Mouse (Mus musculus): Measurements from ENCODE around the gene Klhl8.

Gene Klhl8

GRCm38 (mm10) chr5:103852756-103853549 lies 58.1 kb downstream of the Klhl8 start:
- no peak for ATAC-seq (ENCODE audit: insufficient number of reproducible peaks, low FRiP score, low TSS enrichment)

DNA sequence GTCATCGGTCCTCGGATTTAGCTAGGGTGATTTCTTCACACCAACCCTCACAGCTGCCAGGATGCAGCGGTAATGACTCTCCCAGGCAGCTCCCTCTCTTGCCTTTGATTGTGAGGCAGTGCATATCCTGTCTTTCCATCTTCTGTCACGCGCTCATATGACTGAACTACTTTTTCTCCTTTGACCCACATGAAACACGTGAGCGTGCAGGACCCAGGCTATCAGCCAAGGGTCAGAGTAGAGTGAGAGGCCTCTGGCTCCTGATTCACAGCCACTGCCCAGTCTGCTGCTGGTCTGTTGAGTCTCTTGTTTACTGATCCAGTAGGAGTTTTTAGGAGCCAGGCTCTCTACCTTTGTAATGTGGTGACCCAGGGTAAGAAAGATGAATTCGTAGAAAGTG lies 62.5 kb downstream of the Klhl8 start:
- ATAC-seq (ENCODE audit: insufficient number of reproducible peaks, low FRiP score, low TSS enrichment), result no peak

DNA sequence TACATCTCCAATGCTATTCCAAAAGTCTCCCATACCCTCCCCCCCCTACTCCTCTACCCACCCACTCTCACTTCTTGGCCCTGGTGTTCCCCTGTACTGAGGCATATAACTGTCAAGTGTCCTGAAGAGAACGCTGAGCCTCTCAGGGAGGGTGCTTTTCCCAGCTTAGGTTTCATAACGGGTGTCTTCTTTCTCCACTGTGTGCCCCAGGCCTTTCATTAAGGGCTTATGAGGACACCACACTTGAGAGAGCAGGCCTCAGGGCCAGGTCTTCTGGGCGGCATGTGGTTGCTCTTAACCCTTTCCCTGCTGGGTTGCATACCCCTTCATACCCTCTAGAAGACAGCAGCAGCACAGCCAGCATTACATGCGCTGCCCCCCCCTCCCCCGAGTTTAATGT lies 64.5 kb downstream of the Klhl8 start:
- ATAC-seq (ENCODE audit: insufficient number of reproducible peaks, low FRiP score, low TSS enrichment), result no peak

DNA sequence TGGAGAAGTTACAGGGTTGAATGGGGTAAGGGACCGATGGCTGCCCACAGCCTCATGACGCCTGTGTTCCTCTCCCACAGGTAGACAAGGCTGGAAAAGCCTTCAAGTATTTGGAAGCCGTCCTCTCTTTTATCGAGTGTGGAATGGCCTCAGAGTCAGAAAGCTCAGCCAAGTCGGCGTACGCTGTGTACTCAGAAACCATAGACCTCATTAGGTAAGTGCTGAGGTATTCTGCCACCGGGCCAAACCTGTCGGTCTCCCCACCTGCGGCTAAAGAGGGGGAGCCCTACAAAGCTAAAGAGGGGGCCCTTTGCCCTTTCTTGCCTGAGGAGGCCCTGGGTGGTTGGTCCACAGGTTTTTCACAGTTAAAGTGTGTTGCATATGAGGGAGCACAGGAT lies 64.9 kb downstream of the Klhl8 start:
- no peak for ATAC-seq (ENCODE audit: insufficient number of reproducible peaks, low FRiP score, low TSS enrichment)

- ATAC-seq (ENCODE audit: insufficient number of reproducible peaks, low FRiP score, low TSS enrichment), result no peak
These were observed 65.5 kb downstream of the Klhl8 start for GRCm38 (mm10) chr5:103845418-103846153.

GRCm38 (mm10) chr5:103843938-103844337 lies 67.1 kb downstream of the Klhl8 start:
- ATAC-seq (ENCODE audit: insufficient number of reproducible peaks, low FRiP score, low TSS enrichment), result no peak

GRCm38 (mm10) chr5:103839265-103839626 lies 71.8 kb downstream of the Klhl8 start:
- no peak for ATAC-seq (ENCODE audit: insufficient number of reproducible peaks, low FRiP score, low TSS enrichment)

DNA sequence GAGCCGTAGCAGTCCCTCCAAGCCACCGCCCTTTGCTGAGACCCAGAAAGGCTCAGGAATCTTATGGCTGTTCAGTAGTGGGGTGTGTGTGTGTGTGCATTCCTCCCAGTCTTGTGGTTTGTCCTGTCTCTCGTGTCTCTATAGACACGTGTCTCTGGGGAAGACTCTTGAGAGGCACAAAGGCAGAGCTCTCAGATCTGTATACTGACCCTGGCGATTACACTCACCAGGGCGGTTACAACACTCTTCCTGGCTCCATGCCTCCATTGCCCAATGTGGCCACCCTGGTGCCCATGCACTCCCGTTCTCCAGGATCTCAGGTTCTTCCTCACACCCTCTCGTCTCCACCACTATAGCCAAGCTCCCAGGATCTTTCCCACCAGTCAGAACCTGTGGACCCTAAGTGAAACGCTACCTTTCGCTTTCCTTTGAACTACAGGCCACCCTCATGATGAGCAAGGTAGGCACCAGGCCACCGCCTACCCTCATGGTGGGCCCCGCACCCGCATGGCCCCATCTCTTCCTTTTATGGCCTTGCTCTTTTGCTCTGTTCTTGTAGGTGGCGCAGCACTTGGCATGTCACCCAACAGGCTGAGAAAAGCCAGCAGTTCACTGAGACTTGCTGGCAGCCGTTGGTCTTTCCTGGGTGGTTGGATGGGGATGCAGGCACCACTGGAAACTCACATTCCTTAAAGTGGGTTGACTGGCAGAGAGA lies 72.4 kb downstream of the Klhl8 start:
- ATAC-seq (ENCODE audit: insufficient number of reproducible peaks, low FRiP score, low TSS enrichment), result no peak

DNA sequence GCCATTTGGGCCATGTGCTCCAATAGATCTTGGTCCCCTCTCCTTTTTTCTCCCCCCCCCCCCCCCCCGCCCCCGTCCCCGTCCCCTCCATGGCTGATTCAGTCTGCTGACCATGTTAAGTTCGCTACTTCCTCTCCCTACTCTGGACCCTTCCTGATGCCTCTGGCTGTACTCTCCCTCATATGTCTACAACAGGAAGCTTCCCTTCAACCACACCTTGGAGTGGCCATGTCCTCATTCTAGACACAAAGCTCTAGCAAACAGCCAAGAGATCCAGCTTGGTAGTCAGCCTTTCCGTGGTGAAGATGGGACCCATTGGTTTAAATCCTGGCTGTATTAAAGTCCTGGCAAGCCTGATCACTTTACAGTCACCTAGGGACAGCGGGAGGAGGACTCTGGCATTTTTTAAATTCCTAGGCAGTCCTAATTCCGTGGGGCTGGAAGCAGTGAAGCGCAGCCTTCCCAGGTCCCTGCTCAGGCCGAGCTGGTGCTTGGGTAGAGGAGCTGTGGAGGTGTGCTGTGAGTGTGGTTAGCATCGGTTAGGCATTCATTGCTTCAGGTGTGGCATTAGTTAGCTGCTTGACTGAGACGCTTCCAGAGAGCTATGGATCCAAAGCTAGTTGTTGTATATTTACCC lies 74.8 kb downstream of the Klhl8 start:
- no peak for ATAC-seq (ENCODE audit: insufficient number of reproducible peaks, low FRiP score, low TSS enrichment)

GRCm38 (mm10) chr5:103835471-103836147 lies 75.5 kb downstream of the Klhl8 start:
- ATAC-seq (ENCODE audit: insufficient number of reproducible peaks, low FRiP score, low TSS enrichment), result no peak

GRCm38 (mm10) chr5:103830886-103831285 lies 80.2 kb downstream of the Klhl8 start:
- no peak for ATAC-seq (ENCODE audit: insufficient number of reproducible peaks, low FRiP score, low TSS enrichment)

DNA sequence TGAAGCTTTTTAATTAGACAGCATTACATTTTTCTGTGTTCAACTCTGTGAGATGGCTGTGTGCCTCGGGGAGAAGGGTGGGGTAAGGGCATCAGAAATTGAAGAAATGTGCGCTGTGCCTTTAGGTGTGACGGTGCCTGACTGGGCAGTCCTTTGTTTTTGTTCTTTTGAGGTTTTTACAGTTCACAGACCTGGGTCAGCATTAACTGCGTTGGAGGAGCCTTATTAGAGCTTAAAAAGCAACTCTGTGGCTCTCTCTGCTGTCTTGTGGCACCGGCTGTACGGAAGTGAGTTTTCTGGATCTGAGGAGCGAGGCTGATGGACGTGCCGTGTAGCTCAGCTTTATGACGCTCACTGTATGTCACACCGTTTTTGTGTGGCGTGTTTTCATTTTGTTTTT lies 81.9 kb downstream of the Klhl8 start:
- no peak for ATAC-seq (ENCODE audit: insufficient number of reproducible peaks, low FRiP score, low TSS enrichment)

GRCm38 (mm10) chr5:103828729-103829128 lies 82.3 kb downstream of the Klhl8 start:
- ATAC-seq (ENCODE audit: insufficient number of reproducible peaks, low FRiP score, low TSS enrichment), result no peak

GRCm38 (mm10) chr5:103828304-103828703 lies 82.8 kb downstream of the Klhl8 start:
- ATAC-seq (ENCODE audit: insufficient number of reproducible peaks, low FRiP score, low TSS enrichment), result no peak

DNA sequence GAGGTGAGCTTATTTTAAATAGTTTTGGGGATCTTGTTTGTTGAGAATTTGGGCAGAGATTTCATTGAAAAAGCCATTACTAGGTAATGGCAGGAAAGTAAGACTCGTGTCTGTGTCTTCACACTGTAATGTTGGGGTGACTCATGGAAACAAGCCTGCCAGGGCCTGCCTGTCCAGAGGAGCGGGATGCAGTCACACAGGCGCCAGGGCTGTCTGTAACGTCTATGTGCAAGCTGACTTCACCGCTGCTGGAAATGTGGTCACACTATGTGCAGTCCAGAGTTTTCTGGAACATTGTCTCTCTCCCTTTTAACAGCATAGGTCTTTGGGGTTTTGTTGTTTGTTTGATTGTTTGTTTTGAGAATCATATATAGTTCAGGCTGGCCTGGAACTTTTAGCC lies 88.1 kb downstream of the Klhl8 start:
- no peak for ATAC-seq (ENCODE audit: insufficient number of reproducible peaks, low FRiP score, low TSS enrichment)

GRCm38 (mm10) chr5:103821500-103822298 lies 89.4 kb downstream of the Klhl8 start:
- ATAC-seq (ENCODE audit: insufficient number of reproducible peaks, low FRiP score, low TSS enrichment), result no peak

DNA sequence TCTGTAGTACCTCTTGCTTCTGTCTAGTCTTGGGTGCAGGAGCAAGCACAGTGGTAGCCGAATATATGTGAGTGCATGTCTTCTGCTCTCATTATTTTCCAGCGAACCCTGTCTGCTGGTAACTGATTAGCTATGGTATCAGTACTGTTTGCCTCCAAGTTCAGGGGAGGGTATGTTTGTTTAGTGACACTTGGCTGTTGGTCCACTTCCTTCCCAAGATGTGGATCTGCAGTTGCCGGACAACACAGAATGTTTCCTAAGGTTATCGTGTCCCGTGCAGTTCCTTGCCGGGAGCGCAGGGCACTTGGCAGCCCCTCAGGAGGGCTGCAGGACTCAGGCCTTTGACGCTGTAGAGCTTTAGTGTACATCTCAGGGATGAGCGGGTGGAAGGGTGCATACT lies 90.0 kb downstream of the Klhl8 start:
- no peak for ATAC-seq (ENCODE audit: insufficient number of reproducible peaks, low FRiP score, low TSS enrichment)

DNA sequence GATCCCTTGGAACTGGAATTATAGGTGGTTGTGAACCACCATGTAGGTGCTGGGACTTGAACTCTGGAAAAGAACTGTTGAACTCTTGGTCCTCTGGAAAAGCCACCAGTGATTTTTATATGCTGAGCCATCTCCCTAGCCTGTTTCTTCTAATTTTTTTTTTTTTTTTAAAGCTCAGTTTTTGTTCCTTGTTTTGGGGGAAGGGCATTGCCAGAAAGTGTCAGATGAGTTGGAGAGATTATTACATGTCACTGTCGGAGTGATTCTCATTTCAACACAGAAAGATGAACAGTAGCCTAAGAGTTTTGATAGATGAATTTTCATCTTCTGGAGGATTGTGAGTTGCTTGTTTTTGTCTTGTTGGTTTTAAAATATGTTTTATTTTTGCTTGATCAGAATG lies 91.4 kb downstream of the Klhl8 start:
- no peak for ATAC-seq (ENCODE audit: insufficient number of reproducible peaks, low FRiP score, low TSS enrichment)

- no peak for ATAC-seq (ENCODE audit: insufficient number of reproducible peaks, low FRiP score, low TSS enrichment)
These were observed 92.5 kb downstream of the Klhl8 start for GRCm38 (mm10) chr5:103818602-103819001.

Data from cerebellum, adult (tissue).